Mouse (Mus musculus): ENCODE results near the gene Gm49721.
"Not testable (repeated sequence)": the region's sequence is repeated elsewhere in the genome, so short reads cannot be mapped to it uniquely, and the experiment has no call there.

Gm49721 gene

GRCm38 (mm10) chr17:6980144-6980543, 1.4 kb downstream of the Gm49721 start:
- not testable (repeated sequence) for DNase-seq (ENCODE audit: low spot score in 2 of 2)

GRCm38 (mm10) chr17:6986118-6986517, 7.4 kb downstream of the Gm49721 start:
- DNase-seq (ENCODE audit: low spot score in 2 of 2) = not testable (repeated sequence)

- DNase-seq (ENCODE audit: low spot score in 2 of 2) = not testable (repeated sequence)
Measured at GRCm38 (mm10) chr17:6995504-6995903, 16.8 kb downstream of the Gm49721 start.

DNA sequence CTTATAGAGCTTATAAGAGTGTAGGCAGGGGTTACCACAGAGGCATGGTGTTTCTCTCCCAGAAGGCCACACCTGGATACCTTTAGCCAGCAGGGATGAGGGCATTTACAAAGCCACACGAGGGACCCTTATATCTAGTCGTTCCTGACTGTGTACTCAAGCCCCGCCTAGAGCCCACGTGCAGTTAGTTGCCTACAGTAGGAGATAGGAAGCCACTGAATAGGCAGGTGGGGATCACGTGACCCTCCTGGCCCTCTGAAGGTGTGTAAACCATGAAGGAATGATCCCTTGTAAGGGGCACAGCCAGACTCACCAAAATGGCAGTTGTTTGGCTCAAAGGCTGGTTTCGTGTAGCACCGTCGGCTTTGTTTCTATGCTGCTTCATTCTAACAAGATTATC, 18.1 kb downstream of the Gm49721 start:
- DNase-seq (ENCODE audit: low spot score in 2 of 2) = not testable (repeated sequence)

- not testable (repeated sequence) for DNase-seq (ENCODE audit: low spot score in 2 of 2)
Measured at GRCm38 (mm10) chr17:6997778-6998490, 19.2 kb downstream of the Gm49721 start.

DNA sequence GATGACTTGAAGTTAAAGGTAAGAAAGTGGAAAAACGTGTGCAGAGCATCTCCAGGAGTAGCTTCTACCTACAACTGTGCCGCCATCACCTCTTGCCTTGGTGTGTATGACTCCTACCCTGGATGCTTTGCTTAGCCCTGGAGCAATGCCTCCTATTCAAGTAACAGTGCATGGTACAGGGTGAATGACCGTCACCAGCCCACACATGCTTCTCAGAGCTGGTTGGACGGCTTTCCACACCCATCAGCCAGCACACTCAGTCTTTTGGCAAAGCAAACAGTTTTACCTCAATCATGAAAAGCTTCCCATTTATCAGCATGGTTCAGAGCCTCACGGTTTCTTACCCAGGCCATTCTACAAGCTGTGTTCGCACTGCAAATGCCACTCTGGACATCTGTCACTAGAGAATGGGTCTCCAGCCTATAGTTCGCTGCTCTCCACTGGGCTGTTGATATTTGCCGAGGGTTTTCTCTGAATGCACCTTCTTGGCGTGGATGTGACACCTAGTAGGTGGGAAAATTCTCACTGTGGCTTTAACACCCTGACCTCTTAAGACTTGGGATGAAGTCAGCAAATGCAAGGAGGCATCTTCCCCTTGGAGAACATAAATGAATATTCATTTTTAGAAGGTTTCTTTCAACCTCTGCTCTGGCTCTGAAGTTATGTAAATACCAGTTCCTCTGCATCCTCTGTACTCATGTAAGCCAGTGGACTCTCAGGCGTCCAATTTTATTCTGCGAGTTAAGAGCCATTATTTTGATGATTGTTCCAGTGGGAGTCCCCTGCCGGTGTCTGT, 23.3 kb downstream of the Gm49721 start:
- not testable (repeated sequence) for DNase-seq (ENCODE audit: low spot score in 2 of 2)

DNA sequence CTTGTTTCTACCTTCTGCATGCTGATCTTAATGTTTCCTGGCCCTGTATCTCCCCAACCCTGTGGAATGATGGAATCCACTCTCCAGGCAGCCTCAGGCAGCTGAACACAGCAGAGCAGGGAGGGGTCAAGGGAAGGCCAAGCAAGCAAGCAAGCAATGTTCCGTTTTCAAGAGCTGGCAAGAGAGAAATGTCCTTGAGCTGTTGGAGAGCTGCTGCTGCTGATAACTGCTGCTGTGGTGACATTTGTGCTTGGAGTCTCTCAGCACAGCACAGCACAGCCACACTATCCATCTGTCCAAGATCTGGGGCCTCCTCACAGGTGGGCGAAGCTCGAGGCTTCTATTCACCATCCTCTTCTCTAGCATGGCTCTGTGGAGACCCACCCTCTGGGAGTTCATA, 24.7 kb downstream of the Gm49721 start:
- not testable (repeated sequence) for DNase-seq (ENCODE audit: low spot score in 2 of 2)

DNA sequence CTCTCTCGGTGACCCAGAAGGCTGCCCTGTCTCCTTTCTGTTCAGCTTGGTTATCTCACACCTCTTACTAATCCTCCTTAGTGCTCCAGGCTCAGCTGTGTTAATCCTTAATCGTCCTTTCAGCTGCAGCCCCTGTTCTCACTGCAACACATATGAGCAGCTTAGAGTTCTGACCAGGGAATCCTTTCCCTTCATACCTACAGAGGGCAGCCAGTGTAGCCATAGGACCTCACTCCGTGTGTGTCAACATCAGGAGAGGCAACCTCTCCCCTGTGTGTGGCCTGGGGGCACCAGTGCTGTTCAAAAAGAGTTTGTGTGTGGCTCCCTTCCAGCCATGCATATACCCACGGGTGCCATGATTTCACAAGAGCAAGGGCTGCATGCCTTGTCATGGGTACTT, 26.9 kb downstream of the Gm49721 start:
- not testable (repeated sequence) for DNase-seq (ENCODE audit: low spot score in 2 of 2)

DNA sequence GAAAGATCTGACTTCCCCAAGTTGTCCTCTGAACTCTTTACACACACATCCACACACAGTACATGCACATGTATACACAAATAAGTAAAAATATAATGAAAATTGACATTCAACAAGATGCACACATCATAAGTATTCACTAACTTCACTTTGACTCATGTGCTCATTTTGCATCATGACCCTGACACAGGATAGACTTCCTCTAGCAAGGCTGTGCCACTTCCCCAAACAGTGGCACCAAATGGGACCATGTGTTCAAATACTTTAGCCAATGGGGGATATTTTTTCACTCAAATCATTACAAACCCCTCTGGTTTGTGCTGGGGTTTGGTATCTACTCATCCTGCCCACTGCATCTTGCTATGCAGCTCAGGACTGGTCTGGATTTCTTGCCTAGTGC, 30.2 kb downstream of the Gm49721 start:
- not testable (repeated sequence) for DNase-seq (ENCODE audit: low spot score in 2 of 2)

- not testable (repeated sequence) for DNase-seq (ENCODE audit: low spot score in 2 of 2)
Measured at GRCm38 (mm10) chr17:7009440-7009839, 30.7 kb downstream of the Gm49721 start.

DNA sequence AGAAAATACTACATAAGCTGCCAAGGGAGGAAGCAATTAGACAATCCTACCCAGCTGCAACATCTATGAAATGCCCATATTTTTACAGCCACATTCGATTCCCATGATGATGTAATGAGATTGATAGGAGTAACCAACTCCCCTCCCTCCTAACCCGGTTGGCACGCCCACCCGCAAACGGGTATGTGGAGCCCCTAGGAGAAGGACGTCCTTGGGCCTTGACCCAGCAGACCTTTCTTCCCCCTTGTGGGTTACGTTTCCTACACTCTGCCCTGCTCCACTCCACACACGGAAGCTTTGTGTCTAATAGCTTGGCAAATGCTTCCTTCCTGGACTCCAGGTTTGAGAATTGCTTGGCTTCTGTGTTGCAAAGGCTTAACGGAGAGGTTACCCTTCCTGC, 31.2 kb downstream of the Gm49721 start:
- not testable (repeated sequence) for DNase-seq (ENCODE audit: low spot score in 2 of 2)

DNA sequence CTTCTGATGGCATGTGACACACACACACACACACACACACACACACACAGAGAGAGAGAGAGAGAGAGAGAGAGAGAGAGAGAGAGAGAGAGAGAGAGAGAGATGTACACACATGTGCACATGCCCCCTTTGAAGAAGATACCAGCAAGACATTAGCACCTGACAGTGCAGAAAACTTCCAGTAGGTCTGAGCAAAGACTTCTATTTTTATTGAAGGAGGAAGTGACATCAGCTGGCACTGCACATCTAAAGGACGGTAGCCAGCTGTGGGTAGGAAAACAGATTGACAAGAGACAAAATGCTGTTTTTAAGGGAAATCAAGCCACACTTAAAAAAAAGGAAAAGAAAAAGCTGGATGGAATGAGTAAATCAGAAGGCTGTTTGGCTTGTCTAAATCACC, 35.5 kb downstream of the Gm49721 start:
- DNase-seq (ENCODE audit: low spot score in 2 of 2) = not testable (repeated sequence)

DNA sequence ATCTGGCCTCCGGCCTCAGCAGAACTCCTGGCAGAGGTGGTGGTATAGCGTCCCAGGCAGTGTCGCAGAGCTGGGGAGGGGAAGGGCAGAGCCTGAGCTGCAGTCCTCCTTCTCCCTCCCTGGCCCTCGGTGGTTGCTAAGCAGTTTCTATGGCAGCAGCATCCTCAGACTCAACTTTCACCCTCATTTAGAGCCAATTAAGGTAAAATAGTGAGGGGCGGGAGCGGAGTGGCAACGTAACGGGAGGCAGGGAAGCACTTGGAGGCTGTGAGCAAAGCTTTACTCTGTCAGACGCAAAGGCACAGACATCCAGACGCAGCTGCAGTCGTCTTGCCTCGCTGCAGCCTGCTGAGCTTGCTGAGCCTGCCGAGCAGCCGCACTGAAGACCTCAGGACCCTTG, 46.6 kb downstream of the Gm49721 start, which contains the start of gene Gm1604a:
Gm1604a (plus strand) TSS at position 312 of the 400 bp plus-strand sequence.
- peak; percentile 26 to 56 for DNase-seq (ENCODE audit: low spot score in 2 of 2)

DNA sequence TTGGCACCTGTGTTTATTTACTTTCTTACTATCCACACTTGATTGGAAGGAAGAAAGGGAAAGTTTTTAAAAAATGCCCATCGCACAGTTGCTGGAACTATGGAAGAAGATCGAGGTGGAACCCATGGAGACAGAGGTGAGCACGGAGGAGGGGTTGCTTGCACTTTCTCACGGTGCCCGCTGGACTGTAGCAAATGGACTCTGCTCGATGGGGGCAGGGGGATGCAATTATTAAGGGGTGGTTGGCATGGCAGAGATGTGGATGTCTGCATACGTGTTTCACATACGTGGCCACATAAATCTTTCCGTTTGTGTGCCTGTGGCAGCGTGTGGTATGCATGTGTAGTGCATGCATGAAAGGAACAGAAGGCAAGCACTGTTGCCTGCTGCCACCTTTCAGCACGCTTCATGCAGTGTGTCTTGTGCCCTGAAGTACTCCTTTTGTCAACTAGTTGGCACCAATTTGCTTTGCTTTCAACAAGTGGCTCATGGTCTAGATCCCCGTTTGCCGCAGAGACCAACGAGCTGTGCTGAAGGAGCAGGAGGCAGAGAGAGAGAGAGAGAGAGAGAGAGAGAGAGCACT, 47.2 kb downstream of the Gm49721 start:
- DNase-seq (ENCODE audit: low spot score in 2 of 2) = not testable (repeated sequence)

DNA sequence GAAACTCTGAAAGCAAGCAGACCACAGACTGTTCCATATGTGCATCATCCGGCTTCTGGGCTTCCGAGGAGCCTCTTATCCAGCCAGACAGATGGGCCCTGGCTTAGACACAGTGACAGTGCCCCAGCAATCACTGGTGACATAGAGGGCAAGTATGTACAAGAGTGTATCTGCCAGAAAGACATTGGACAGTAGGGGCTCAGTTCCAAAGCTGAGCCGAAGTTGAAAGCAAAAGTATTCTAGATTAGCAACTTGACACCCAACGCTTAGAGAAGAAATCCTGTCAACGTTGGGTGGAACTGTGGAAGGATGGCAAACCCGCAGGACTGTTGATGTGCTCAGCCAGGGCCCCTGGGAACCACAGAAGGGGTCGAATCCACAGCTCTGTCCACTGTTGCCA, 51.5 kb downstream of the Gm49721 start:
- not testable (repeated sequence) for DNase-seq (ENCODE audit: low spot score in 2 of 2)

DNA sequence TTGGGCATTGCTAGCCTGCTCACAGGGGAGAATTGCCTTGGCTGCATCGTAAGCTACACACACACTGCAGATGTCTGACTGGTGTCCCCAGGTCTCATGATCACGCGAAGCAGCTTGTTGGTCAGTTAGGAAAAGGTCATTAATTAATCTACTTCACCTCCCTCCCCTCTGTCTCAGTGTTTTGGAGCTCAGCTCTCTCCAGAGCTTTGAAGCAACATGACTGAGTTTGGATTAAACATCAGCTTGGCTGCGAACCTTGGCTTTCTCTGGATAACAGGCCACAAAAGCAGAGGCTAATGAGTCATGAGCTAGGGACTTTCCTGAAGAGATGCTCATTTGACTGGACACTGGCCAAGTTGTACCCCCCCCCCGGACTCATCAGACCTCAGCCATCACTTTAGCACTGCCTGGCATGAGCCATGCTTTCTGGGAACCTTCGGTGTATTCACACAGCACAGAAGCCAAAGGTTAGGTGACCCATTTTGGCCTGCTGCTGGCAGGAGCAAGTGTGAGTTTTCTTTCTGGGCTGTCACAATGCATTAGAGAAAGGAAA, 52.0 kb downstream of the Gm49721 start:
- not testable (repeated sequence) for DNase-seq (ENCODE audit: low spot score in 2 of 2)

- not testable (repeated sequence) for DNase-seq (ENCODE audit: low spot score in 2 of 2)
Measured at GRCm38 (mm10) chr17:7033192-7034166, 54.8 kb downstream of the Gm49721 start.

DNA sequence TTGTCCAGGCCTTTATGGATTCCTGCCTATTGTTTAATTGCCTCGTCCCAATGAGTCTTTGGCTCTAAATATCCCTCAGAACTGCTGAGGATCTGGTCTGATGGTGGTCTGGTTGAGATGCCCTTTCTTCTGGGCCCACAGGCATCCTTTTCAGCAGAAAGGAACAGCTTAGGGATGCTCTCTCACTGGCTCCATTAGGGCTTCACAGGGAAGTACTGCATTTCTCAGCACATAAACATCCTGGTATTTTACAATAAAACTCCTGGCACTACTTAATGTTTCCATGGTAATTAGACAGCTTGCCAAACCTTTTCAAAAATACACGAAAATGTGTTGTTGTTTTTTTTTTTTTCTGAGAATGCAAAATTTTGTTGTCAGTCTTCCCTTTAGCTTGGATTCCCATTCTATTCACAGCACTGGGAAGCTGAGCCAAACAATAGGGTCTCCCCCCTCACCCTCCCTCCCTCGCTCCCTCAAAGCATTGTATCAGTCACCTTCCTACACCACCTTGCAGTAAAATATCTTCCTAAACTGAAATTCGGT, 90.4 kb downstream of the Gm49721 start:
- not testable (repeated sequence) for DNase-seq (ENCODE audit: low spot score in 2 of 2)

DNA sequence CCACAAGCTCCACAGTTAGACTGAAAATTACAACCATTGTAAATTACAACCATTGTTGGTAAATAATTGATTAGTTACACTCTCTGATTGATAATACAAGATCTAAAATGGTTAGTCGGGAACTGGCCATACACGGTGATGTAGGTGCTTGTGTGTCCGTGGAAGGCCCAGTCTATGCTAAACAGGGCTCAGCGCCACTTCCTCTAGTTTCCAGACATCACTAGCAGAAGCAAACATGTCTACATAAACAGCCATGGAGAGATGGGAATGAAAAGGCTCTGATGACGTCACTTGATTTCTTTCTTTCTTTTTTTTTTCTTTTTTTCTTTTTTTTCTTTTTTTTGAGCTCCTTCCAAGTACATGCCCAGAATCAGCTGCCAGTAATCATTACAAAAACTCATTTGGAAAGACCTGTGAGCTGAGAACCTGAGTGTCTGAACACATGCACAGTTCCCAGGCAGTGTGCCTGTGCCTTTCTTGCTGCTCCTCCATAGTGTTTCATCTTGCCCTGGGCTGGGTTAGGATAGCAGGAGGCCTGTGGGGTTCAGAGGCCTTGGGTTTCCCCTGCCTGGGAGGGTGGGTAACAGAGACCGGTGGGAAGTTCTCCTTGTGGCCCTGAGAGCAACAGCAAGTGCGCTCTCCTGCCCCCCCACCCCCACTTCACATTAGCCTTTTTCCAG, 91.0 kb downstream of the Gm49721 start:
- not testable (repeated sequence) for DNase-seq (ENCODE audit: low spot score in 2 of 2)

DNA sequence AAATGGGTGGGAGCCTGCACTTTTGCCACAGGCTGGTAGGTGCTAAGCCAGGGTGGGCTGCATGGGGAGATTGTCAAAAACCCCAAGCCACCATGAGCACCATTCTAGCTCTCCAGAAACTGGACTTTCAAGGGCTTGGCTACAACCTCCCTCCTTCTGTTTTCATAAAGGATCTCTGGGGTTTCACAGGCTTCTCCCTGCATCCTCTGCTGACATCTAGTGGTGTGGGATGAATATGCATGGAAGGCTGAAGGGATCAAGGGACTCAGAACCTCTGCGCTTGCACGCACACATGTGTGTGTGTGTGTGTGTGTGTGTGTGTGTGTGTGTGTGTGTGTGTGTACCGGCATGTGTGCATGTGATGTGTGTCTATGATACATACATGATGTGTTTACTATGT, 95.8 kb downstream of the Gm49721 start:
- peak; percentile 33 to 57 for DNase-seq (ENCODE audit: low spot score in 2 of 2)
